Mouse (Mus musculus) erythroblast, adult 5-6 weeks (primary cell): ENCODE results near the gene Bcl11a. TPM values are rescaled to one million over a fixed set of nuclear protein-coding genes. Genes with fewer than 3 reads are reported as not detected.

Experiments used
- ATAC-seq: replicated peaks from 2 replicates; pipeline ENCODE4 v1.8.0; 2016; ENCODE audit warnings: moderate number of reproducible peaks, mild to moderate bottlenecking, moderate TSS enrichment, inconsistent platforms; ENCODE audit not compliant: poor library complexity, low FRiP score, severe bottlenecking
- total RNA-seq, 2 experiments: library from RNA; stranded (forward) in 1 of 2; stranded (reverse) in 1 of 2; fragments of 150-400 nt in 1 of 2; fragments of 200-764, 138-1000 nt in 1 of 2; gene quantifications; 2 replicates each; pipeline versions ENCODE4 v1.2.3 to v1.2.4; 2015 to 2017; ENCODE audit warnings: low replicate concordance in 2 of 2

The Bcl11a gene
- total RNA-seq, 2 experiments from 2014 or later, result 4.9 to 11.1 TPM

DNA sequence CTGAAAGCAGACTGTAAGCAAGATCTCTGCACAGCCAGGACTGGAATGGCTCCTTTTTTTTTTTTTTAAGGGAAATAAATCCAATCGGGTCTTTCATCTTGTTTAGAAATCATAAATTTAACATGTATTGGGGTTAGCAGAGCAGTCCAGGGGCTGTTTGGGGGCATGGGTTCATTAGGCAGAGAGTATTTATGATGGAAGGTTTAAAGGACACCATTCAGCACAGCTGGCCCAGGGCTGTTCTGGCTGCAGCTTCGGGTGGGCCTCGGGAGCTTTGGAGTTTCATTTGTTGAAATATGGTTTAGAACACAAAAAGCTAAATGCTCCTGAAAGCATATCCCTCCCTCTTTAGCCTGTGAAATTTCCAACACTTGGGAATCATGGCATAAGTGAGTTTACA is 112.6 kb downstream of the Bcl11a start:
- no peak for ATAC-seq

GRCm38 (mm10) chr11:24196460-24197190 is 118.8 kb downstream of the Bcl11a start:
- ATAC-seq, result no peak

GRCm38 (mm10) chr11:24197424-24197823 is 119.6 kb downstream of the Bcl11a start:
- no peak for ATAC-seq

DNA sequence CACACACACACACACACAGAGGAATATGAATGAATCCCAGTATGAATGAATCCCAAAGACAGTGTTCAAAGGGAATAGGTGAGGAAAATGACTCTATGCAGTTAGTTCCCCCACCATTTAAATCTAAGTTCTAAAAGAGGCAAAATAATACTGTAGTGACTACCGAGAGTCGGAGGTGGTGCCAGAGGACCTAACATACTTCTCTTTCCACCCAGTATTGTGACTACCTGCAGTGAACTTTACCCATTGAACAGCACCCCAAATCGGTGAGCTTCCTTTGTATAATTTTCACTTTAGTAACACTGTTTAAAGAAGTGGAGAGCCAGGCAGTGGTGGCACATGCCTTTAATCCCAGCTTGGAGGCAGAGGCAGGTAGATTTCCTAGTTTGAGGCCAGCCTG is 121.7 kb downstream of the Bcl11a start:
- ATAC-seq, result no peak

- no peak for ATAC-seq
These were observed 122.5 kb downstream of the Bcl11a start for GRCm38 (mm10) chr11:24200310-24200709.

DNA sequence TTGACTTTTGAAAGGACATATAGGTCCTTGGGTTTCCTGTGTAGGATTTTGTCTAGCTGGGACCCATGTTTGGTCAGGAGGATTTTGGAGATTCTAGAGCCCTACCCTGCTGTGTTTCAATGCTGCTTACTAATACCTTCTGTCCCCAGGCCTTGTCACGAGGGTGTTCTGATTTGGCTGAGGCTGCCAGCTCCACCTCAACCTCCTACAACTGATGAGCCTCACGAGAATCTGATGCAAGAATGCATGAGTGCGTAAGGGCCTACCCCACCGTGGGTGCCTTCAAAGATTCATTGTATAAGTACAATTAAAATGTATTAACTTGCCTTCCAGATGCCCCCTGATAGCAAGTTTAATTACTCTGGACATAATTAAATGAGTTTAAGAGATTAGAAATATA is 123.4 kb downstream of the Bcl11a start:
- ATAC-seq, result no peak

GRCm38 (mm10) chr11:24202641-24203361 is 124.9 kb downstream of the Bcl11a start:
- ATAC-seq, result no peak

DNA sequence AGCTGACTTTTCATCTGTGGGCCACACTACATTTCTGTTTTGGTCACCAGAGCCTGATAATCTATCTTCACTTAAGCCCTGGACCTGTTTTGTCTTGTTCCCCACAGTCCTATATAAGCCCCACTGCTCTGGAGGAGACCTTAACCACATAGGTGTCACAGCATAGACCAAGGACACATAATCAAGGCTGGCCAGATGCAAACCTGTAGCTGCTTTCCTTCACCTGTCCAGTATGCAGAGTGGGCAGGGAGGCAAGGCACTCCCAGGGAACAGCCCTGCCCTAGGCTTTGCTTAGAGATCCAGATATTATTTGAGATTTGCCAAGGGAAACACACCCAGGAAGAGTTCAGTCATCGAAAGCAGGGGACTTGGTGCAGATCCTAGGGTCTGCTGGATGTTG is 125.6 kb downstream of the Bcl11a start:
- ATAC-seq, result no peak

GRCm38 (mm10) chr11:24208951-24209351 is 131.1 kb downstream of the Bcl11a start:
- ATAC-seq, result no peak

DNA sequence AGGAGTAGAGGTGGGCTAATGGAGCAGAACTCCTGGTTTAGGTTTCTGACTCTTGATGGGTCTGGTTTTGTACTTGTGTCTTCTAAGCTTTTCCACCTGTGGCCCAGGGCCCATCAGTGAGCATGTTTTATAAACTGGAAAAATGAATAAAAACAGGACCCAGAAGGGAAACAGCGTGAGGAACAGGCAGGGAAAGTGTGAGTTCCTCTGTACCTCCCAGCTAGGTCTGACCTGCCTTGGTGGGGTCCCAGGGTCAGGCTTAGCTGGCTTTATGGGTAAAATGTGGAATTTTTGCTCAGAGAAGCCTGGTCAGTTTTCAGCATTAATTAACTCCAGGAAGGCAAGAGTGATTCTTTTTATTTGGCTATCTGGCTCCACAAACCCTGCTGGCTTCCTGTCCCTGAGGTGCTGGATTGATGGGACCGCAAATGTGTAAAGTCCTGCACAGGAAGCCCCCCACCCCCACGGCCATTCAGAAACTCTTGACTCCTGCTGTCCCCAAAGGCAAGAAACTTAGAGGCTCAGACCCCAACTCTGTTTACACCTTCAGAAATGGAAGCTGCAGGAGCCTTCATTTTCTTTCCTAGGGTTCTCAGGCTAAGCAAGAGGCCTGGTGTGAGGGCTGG is 136.8 kb downstream of the Bcl11a start:
- ATAC-seq, result no peak

- ATAC-seq, result no peak
These were observed 140.0 kb downstream of the Bcl11a start for GRCm38 (mm10) chr11:24217741-24218333.

DNA sequence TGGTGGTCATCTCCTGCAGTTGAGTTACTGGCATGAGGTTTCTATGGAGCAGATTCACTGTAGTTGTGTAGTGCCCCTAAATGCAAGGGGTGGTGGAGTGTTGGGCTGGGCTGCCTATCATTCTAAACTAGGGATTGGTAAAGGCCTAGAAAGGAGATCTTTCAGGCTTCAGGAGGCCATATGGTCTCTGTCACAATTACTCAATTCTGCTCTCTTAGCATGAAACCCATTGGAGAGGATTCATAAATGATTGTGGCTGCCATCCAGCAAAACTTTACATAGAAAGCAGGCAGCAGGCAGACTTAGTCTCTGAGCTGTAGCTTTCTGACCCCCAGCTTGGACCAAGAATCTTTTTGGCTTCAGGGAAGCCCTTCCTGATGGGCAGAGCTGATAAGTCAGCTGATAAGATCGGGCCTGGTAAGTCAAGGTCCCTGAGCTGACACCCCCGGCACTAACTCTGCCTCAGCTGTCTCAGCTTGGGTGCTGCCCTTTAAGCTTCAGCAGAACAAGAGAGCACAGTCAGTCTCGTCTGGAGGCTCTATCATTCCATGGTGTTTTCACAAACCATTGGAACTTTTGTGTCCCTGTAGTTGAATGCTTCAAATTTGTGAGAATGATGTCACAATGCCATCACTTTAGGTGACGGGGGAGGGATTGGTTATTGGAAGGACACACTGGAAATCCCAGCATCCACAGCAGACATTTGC is 143.9 kb downstream of the Bcl11a start:
- ATAC-seq, result no peak

Other genes starting within 250 kb of the Bcl11a start
- 11.7 and 21.1 TPM in 2 replicates for gene Papolg, start 182.8 kb upstream of the Bcl11a start, total RNA-seq (2015; ENCODE audit: low replicate concordance)
- 12.4 and 12.5 TPM in 2 replicates for gene Papolg, start 182.8 kb upstream of the Bcl11a start, total RNA-seq (2017; ENCODE audit: low replicate concordance)
- gene A830031A19Rik, start 3.0 kb upstream of the Bcl11a start, total RNA-seq (2015; ENCODE audit: low replicate concordance), result not detected in 2 replicates
- gene A830031A19Rik, start 3.0 kb upstream of the Bcl11a start, total RNA-seq (2017; ENCODE audit: low replicate concordance), result 4.0 TPM in 1 of 2 replicates, not detected in the other